Mouse (Mus musculus): ENCODE measurements around the gene St6gal1. TPM values are rescaled to one million over a fixed set of nuclear protein-coding genes. Genes with fewer than 3 reads are reported as not detected.

The St6gal1 gene
- polyA plus RNA-seq, 1 experiment from 2014 or later = 18.7 TPM

DNA sequence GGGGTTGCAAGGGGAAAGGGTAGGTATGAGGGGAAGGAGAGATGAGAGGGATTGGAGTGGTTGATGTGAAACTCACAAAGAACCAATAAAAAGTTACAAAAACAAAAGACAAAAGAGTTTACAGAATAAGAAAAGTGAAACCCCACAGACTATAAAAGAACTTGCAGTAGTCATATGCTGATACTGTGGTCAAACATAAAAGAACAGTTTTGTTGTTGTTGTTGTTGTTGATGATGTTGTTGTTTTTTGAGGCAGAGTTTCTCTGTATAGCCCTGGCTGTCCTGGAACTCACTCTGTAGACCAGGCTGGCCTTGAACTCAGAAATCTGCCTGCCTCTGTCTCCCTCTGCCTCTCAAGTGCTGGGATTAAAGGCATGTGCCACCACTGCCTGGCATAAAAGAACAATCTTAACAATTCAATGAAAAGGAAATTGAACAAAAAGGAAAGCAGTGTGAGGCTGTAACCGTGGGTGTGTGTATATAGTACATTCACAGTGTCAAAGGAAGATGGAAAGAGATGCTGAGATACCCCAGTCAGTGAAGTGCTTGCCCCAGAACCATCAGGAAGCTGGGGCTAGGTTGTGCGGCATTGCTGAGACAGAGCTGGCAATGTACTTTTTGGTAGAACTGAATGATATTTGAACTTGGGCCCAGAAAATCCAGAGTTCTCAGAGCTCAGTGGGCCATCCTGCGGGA lies 155.1 kb downstream of the St6gal1 start:
- Histone ChIP-seq H3K4me1 (replicated peaks; ENCODE audit: control insufficient read depth, insufficient read depth, low read length) (no peaks in the 10 kb centered on the region), H3K27ac (ENCODE audit: low read depth, low read length) (no peak overlapping the region), H3K4me2 (no peak overlapping the region), H3K9ac (ENCODE audit: low read depth, low read length) (no peak overlapping the region), H3K27me3 (replicated peaks; ENCODE audit: control insufficient read depth, insufficient read depth, low read length) (no peaks in the 10 kb centered on the region), H3K9me3 (ENCODE audit: control insufficient read depth, low read length) (no peaks in the 10 kb centered on the region), H3K36me3 (ENCODE audit: control insufficient read depth, insufficient read depth, low read length) (no peaks in the 10 kb centered on the region), H3K4me3 (ENCODE audit: low read depth, low read length) (no peak overlapping the region)
- ATAC-seq (replicated peaks; ENCODE audit: low FRiP score) (no peak), DNase-seq (ENCODE audit: low spot score) (no peak)
- 81% methylated on average over 3 of the region's 3 CpGs for WGBS

GRCm38 (mm10) chr16:23384304-23384703 lies 159.8 kb downstream of the St6gal1 start:
- Histone ChIP-seq H3K9me3 (ENCODE audit: control insufficient read depth, low read length) (no peaks in the 10 kb centered on the region), H3K9ac (ENCODE audit: low read depth, low read length) (no peak overlapping the region), H3K4me2 (no peak overlapping the region), H3K4me3 (ENCODE audit: low read depth, low read length) (no peak overlapping the region), H3K4me1 (replicated peaks; ENCODE audit: control insufficient read depth, insufficient read depth, low read length) (no peaks in the 10 kb centered on the region), H3K36me3 (ENCODE audit: control insufficient read depth, insufficient read depth, low read length) (no peaks in the 10 kb centered on the region), H3K27ac (ENCODE audit: low read depth, low read length) (no peak overlapping the region), H3K27me3 (replicated peaks; ENCODE audit: control insufficient read depth, insufficient read depth, low read length) (no peaks in the 10 kb centered on the region)
- ATAC-seq (replicated peaks; ENCODE audit: low FRiP score) (no peak), DNase-seq (ENCODE audit: low spot score) (no peak)

GRCm38 (mm10) chr16:23397931-23398330 lies 173.4 kb downstream of the St6gal1 start:
- DNase-seq (ENCODE audit: low spot score) (no peak), ATAC-seq (replicated peaks; ENCODE audit: low FRiP score) (no peak)
- Histone ChIP-seq H3K4me2 (no peak overlapping the region), H3K4me3 (ENCODE audit: low read depth, low read length) (no peak overlapping the region), H3K9ac (ENCODE audit: low read depth, low read length) (no peak overlapping the region), H3K27ac (ENCODE audit: low read depth, low read length) (no peak overlapping the region), H3K27me3 (replicated peaks; ENCODE audit: control insufficient read depth, insufficient read depth, low read length) (no peaks in the 10 kb centered on the region), H3K4me1 (replicated peaks; ENCODE audit: control insufficient read depth, insufficient read depth, low read length) (peaks cover 4% of the 10 kb centered on the region; the same call in 1 of the 2 replicates), H3K36me3 (ENCODE audit: control insufficient read depth, insufficient read depth, low read length) (no peaks in the 10 kb centered on the region), H3K9me3 (ENCODE audit: control insufficient read depth, low read length) (no peaks in the 10 kb centered on the region)
- WGBS = 68% methylated on average over 5 of the region's 5 CpGs

DNA sequence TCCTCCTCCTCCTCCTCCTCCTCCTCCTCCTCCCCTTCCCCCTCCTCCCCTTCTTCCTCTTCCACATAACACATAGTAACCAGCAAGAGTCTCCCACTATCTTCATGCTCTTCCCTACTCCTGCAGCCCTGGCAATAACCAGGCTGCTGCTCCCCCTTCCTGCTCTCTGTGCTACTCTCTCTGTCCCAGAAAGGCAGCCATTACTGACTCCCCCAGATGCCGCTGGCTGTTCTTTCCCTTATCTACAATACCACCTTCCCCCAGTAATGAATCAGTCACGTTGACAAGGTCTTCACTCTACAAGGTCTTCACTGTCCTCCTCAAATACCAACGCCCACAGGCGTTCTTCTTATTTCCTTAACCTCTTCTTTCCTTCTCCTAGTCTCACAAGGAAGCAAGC lies 176.9 kb downstream of the St6gal1 start:
- Histone ChIP-seq H3K4me1 (replicated peaks; ENCODE audit: control insufficient read depth, insufficient read depth, low read length) (peaks cover 4% of the 10 kb centered on the region; the same call in 1 of the 2 replicates), H3K36me3 (ENCODE audit: control insufficient read depth, insufficient read depth, low read length) (no peaks in the 10 kb centered on the region), H3K27ac (ENCODE audit: low read depth, low read length) (no peak overlapping the region), H3K9me3 (ENCODE audit: control insufficient read depth, low read length) (no peaks in the 10 kb centered on the region), H3K4me3 (ENCODE audit: low read depth, low read length) (no peak overlapping the region), H3K27me3 (replicated peaks; ENCODE audit: control insufficient read depth, insufficient read depth, low read length) (no peaks in the 10 kb centered on the region), H3K9ac (ENCODE audit: low read depth, low read length) (no peak overlapping the region), H3K4me2 (no peak overlapping the region)
- 15% methylated on average over 4 of the region's 4 CpGs for WGBS
- DNase-seq (ENCODE audit: low spot score) = no peak
- peak; percentile 72; the same call in 1 of the 2 replicates for ATAC-seq (replicated peaks; ENCODE audit: low FRiP score)

DNA sequence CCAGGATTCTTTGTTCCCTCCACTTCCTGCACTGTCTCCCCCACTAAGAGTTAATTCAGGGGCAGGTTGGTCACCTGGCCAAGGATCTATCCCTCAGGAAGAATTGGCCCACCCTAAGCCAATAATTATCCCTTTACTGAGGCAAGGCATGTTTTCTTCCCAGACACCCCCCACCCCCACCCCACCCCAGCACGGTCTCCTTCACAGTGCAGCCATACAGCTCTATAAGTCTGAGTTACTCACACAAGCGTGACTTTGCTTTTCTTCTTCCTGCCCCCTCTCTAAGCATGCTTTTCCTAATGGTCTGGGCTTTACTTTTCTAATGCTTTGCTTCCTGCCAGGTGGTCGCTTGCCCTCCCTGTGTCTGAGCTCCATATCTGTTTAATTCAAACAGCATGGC lies 177.4 kb downstream of the St6gal1 start:
- Histone ChIP-seq H3K4me2 (no peak overlapping the region), H3K4me1 (replicated peaks; ENCODE audit: control insufficient read depth, insufficient read depth, low read length) (peaks cover 4% of the 10 kb centered on the region; the same call in 1 of the 2 replicates), H3K27ac (ENCODE audit: low read depth, low read length) (no peak overlapping the region), H3K36me3 (ENCODE audit: control insufficient read depth, insufficient read depth, low read length) (no peaks in the 10 kb centered on the region), H3K4me3 (ENCODE audit: low read depth, low read length) (no peak overlapping the region), H3K9ac (ENCODE audit: low read depth, low read length) (no peak overlapping the region), H3K27me3 (replicated peaks; ENCODE audit: control insufficient read depth, insufficient read depth, low read length) (no peaks in the 10 kb centered on the region), H3K9me3 (ENCODE audit: control insufficient read depth, low read length) (no peaks in the 10 kb centered on the region)
- 54% methylated on average over 3 of the region's 3 CpGs for WGBS
- ATAC-seq (replicated peaks; ENCODE audit: low FRiP score) = no peak
- DNase-seq (ENCODE audit: low spot score) = no peak

DNA sequence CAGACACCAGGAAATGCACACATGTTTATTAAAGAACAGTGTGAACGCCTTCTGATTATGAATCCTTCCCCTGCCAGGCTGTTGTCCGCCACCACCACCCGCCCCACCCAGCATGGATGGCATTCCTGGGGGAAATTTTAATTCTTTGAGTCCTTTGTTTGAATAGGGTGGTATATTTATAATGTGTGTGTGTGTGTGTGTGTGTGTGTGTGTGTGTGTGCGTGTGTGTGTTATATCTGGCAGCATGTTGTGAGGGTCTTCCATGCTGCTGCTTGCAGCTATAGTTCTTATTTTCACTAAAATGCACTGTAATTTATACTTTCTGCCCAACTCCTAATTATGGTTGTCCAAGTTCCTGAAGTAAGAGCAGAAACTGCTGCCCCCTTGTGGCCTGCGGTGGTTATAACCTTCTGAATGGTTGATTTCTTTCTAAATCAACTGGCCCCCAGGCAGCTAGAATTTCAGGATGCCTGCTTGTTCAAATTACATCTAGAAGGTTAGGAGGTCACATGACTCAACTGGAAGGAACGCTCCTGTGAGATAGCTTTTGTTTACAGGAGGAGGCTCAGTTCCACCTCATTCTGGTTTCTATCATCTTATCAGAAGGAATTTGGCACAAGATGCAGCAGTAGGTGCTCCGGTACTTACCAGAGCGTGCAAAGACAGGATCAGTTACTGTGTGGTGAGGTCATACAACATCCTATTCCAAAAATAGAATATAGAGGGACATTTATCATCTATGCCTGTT lies 178.6 kb downstream of the St6gal1 start:
- Histone ChIP-seq H3K27me3 (replicated peaks; ENCODE audit: control insufficient read depth, insufficient read depth, low read length) (no peaks in the 10 kb centered on the region), H3K4me1 (replicated peaks; ENCODE audit: control insufficient read depth, insufficient read depth, low read length) (peaks cover 4% of the 10 kb centered on the region; the same call in 1 of the 2 replicates), H3K36me3 (ENCODE audit: control insufficient read depth, insufficient read depth, low read length) (no peaks in the 10 kb centered on the region), H3K9ac (ENCODE audit: low read depth, low read length) (no peak overlapping the region), H3K4me2 (no peak overlapping the region), H3K9me3 (ENCODE audit: control insufficient read depth, low read length) (no peaks in the 10 kb centered on the region), H3K4me3 (ENCODE audit: low read depth, low read length) (no peak overlapping the region), H3K27ac (ENCODE audit: low read depth, low read length) (no peak overlapping the region)
- ATAC-seq (replicated peaks; ENCODE audit: low FRiP score) (no peak), DNase-seq (ENCODE audit: low spot score) (peak; percentile 66)
- 43% methylated on average over 8 of the region's 8 CpGs for WGBS

Other genes starting within 250 kb of the St6gal1 start
- gene Kng2, start 195.3 kb upstream of the St6gal1 start, polyA plus RNA-seq (2014; fragmentation: Nextera tagmentation; extraction: Ambion mirVana) = 0.27 and 0.34 TPM in 2 replicates
- gene Kng1, start 166.9 kb upstream of the St6gal1 start, polyA plus RNA-seq (2014; fragmentation: Nextera tagmentation; extraction: Ambion mirVana) = 87.0 and 97.8 TPM in 2 replicates
- gene Eif4a2, start 117.3 kb upstream of the St6gal1 start, polyA plus RNA-seq (2014; fragmentation: Nextera tagmentation; extraction: Ambion mirVana) = 189 and 200 TPM in 2 replicates
- 204 and 227 TPM in 2 replicates for gene Rfc4, start 97.0 kb upstream of the St6gal1 start, polyA plus RNA-seq (2014; fragmentation: Nextera tagmentation; extraction: Ambion mirVana)
- gene Adipoq, start 78.2 kb upstream of the St6gal1 start, polyA plus RNA-seq (2014; fragmentation: Nextera tagmentation; extraction: Ambion mirVana) = not detected in 2 replicates
- gene Rtp1, start 204.4 kb downstream of the St6gal1 start, polyA plus RNA-seq (2014; fragmentation: Nextera tagmentation; extraction: Ambion mirVana) = not detected in 2 replicates